Mouse (Mus musculus): ENCODE results near the gene Cdh13.

GRCm38 (mm10) chr8:118313426-118314187 lies 30.1 kb downstream of the Cdh13 start:
- TF ChIP-seq GATA1 (IDR thresholded peaks at IDR 0.05; ENCODE audit: borderline replicate concordance, low read length) (no peak), FLI1 (IDR thresholded peaks at IDR 0.05; ENCODE audit: low read length) (no peak)

Measured in megakaryocyte, embryonic 14.5 days (primary cell).